Mouse (Mus musculus): ENCODE data around the gene Resf1.
"Not testable (repeated sequence)": the region's sequence is repeated elsewhere in the genome, so short reads cannot be mapped to it uniquely, and the experiment has no call there.

The Resf1 gene

GRCm38 (mm10) chr6:149344372-149344771 lies 35.2 kb downstream of the Resf1 start:
- DNase-seq (ENCODE audit: low spot score in 2 of 2): no peak

- DNase-seq (ENCODE audit: low spot score in 2 of 2): not testable (repeated sequence)
Observed at GRCm38 (mm10) chr6:149348211-149348610, 39.0 kb downstream of the Resf1 start.

GRCm38 (mm10) chr6:149354826-149355495 lies 45.7 kb downstream of the Resf1 start:
- no peak for DNase-seq (ENCODE audit: low spot score in 2 of 2)

- not testable (repeated sequence) for DNase-seq (ENCODE audit: low spot score in 2 of 2)
Observed at GRCm38 (mm10) chr6:149355799-149356198, 46.6 kb downstream of the Resf1 start.

GRCm38 (mm10) chr6:149357155-149357554 lies 47.9 kb downstream of the Resf1 start:
- DNase-seq (ENCODE audit: low spot score in 2 of 2): no peak

GRCm38 (mm10) chr6:149362533-149362932 lies 53.3 kb downstream of the Resf1 start:
- DNase-seq (ENCODE audit: low spot score in 2 of 2): not testable (repeated sequence)

- not testable (repeated sequence) for DNase-seq (ENCODE audit: low spot score in 2 of 2)
Observed at GRCm38 (mm10) chr6:149365975-149366374, 56.8 kb downstream of the Resf1 start.

GRCm38 (mm10) chr6:149366403-149366802 lies 57.2 kb downstream of the Resf1 start:
- DNase-seq (ENCODE audit: low spot score in 2 of 2): no peak

- peak; percentile 37 to 51 for DNase-seq (ENCODE audit: low spot score in 2 of 2)
Observed at GRCm38 (mm10) chr6:149374986-149375457, 65.8 kb downstream of the Resf1 start.

GRCm38 (mm10) chr6:149383531-149383930 lies 74.3 kb downstream of the Resf1 start:
- no peak for DNase-seq (ENCODE audit: low spot score in 2 of 2)
